Mouse (Mus musculus): ENCODE data around the gene Cdv3.

The Cdv3 gene

DNA sequence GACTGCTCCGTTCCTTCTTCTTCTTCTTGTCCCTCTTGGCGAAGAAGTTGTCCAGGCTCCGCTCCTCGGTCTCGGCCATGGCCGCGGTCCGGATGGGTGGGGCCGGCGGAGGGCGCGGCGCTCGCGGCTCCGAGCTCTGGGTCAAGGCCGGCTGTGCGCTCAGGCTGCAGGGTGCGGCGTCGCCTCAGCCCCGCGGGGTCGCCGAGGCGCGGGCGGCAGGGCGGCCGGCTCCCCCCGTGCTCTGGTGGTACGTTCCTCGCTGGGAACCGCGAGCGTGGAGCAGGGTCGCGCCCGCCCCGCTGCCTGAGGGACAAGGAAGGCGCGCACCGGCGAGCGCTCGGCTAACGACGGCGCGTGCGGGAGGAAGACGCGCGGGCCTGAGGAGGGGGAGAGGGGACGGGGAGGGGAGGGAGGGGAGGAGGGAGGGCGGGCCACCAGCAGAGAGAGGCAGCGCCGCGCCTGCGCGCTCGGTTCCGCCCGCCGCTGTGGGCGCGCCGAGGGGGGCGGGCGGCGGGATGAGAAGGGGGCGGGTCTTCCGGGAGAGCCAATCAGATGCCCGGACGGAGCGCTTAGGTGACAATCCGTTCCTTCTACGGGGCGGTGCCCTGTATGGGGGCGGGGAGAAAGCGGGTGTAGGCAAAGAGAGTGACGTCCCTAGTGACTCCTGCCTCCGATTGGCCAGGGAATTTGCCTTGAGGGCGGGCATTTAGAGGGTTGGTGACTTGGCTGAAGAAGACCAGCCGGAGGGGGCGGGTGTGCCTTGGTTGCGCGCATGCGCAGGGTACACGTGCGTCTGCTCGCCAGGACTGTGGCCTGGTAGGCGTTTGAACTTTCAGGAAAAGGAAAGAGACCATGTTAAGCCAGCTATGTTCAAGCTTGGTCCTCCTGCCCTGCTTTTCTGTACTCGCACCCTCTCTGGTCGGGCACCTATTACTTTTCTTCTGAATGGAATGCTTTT lies at the start of gene Cdv3:
TSS of gene Cdv3 (minus strand) at position 551 of the 958 bp plus-strand sequence.
- peak; percentile 99 for DNase-seq (ENCODE audit: low spot score in 2 of 2)

DNA sequence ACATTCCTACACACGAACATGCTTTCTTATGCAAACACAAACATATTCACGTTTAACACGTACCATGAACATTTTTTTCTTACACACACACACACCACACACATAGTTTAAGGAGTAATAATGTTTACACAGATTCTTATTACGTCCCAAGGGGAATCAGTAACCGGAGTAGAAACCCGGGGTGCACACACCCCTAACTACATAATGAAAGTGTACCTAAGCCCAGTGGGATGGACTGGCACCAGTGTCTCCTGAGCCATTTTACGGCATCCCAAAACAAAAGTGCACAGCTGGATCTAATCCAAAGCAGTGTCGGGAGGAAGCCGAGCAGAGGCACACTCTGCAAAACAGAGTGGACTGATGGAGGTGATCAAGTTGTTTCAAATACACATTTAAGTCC lies 47.8 kb upstream of the Cdv3 start:
- DNase-seq (ENCODE audit: low spot score in 2 of 2) = no peak

DNA sequence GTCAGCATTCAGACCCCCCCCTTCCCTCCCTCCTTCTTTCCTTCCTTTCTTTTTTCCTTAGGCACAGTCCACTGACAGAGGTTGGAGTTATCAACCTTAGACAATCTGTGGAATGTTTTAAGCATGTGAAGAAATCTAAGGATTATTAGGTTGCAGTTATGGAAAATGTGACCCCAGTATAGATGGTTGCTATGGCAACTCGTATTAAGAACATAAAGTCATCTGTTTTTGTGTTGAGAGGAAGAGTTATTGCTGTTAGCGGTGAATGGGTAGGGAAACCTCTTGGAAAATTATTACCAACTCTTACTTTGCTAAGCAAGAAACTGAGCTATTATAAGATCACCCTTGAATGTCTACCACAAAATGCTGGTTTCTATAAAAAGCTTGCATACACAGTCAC lies 43.5 kb upstream of the Cdv3 start:
- no peak for DNase-seq (ENCODE audit: low spot score in 2 of 2)

DNA sequence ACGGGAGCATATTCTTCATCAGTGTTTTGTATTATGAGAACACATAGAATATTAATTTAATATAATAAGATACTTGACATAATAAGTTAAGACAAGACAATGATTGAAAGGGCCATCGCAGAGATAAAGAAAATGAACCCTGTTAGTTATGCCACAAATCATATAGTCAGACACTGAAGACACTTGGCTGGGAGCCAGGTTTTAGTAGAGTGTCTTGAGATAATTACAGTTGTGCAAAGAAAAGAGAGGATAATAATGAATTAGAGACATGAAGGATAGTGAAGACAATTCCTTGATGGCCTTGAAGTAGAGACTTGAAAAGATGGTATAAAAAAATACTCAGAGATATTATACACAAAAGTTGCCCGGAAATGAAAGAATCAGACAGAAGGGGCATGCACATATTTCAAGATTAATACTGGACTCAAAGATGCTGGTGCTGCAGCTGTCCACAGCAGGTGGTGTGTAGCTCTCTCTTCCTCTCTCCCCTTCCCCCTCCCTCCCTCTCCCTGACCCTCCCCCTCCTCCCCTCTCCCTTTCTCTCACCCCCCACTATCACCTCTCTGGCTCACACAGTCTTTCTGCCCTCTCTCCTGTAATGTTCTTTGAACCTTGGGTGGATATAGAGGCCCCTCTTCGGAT lies 42.6 kb upstream of the Cdv3 start:
- DNase-seq (ENCODE audit: low spot score in 2 of 2) = no peak

DNA sequence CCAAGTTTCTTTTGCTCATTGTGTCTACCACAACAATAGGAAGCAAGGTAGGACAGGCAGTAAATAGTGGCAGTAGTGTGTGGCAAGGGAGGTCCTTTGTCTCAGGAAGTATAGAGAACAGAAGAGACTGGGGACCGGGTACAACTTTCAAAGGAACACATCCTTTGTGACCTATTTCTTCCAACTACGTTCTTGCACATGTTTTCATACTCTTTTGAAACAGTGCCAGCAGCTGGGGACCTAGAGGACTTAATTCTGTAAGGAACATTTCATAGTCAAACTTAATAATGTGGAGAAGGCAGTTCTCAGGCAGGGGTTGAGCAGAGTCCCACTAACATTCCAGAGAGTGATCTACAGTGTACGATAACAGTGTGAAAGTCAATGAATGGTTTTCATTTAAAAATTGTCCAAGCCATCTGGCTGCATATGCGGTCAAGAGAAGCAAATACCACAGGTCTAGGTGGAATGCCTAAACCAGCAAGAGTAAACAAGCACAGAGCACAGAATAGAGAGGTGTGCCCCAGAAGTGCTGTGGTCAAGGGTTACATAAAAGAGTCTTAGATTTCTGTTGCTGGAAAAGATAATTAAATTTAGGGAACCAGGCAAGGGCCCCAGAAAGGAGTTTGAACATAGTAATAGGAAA lies 37.8 kb upstream of the Cdv3 start:
- DNase-seq (ENCODE audit: low spot score in 2 of 2) = no peak

DNA sequence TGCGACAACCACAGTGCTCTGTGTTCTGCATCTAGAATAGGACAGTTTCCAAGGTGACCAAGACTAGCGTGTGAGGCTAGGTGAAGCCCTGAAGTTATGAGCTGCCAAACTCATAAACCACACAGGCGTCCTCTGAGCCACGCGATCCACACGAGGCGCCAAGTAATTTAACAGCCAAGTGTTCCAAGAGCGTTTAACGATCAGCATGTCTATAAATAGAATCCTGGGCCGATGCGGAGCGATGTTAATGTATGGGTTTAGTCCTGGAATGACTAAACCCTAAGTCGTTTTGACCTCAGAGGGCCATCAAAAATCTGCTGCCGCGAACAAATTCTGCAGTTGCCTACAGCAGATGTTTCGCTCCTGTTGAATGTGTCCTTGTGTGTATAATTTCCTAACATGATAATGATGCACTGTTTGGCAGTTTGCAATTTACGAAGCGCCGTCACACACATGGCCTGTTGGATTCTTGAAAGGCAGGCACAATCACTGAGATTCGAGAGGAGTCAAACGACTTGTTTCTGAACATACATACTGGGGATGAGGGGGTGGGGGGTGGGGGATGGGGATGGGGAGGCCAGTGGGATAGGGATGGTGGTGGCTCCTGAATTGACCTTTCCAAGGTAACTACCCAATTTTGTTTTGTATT lies 33.0 kb upstream of the Cdv3 start:
- peak; percentile 16 to 41 for DNase-seq (ENCODE audit: low spot score in 2 of 2)

DNA sequence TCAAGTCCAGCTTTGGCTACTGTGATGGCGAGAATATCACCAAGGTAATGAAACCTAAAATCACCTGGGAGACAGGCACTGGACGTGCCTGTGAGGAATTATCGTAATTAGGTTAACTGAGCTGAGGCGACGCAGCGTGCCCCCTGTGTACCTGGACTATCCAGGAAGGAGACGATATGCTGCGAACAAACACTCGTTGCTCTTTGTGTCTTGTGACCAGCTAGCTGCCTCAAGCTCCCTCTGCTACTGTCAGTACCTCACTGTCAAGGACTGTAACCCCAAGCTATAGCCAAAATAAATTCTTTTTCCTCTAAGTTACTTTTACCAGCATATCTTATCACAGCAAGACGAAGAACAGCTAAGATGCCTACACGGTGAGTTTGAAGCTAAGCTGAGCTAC lies 27.6 kb upstream of the Cdv3 start:
- no peak for DNase-seq (ENCODE audit: low spot score in 2 of 2)

DNA sequence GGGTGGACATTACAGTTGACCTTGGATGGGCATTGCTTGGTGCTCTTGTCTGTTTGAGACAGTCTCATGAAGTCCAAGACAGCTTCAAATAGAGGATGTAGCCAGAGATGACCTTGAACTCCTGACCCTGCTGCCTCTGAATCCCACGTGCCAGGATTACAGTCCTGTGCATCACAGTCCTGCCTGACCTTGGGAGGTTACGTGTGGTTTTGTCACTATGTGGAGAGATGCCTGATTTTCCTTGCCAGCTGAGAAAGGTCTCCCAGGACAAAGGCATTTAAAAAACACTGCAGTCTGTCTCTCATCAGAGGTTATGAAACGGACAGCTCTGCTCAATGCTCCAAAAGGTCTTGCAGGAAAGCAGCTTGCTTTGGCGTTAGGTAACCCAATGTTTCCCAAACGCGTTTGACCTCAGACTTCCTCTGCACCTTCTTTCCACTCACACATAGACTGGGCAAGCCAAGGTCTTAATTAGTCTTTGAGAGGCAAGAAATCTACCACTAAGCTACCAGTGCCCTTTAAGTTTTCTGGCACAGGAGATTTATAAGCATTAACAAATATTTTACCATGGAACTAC lies 26.2 kb upstream of the Cdv3 start:
- no peak for DNase-seq (ENCODE audit: low spot score in 2 of 2)

DNA sequence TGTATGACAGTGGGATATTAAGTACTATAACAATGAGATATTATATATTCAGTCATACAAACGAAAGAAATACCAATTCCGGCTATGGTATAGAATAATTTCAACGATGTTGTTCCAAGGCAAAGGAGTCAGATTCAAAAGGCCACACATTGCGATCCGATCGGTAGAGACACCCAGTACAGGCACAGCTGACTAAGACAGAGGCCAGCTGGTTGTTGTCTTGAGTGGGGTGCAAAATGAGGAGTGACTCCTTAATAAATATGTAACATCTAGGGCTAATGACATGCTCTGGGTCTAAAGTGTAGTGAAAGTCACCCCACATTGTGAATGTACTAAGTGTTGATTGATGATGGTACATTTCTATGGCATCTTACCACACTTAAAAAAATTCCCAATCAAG lies 23.6 kb upstream of the Cdv3 start:
- DNase-seq (ENCODE audit: low spot score in 2 of 2) = no peak

DNA sequence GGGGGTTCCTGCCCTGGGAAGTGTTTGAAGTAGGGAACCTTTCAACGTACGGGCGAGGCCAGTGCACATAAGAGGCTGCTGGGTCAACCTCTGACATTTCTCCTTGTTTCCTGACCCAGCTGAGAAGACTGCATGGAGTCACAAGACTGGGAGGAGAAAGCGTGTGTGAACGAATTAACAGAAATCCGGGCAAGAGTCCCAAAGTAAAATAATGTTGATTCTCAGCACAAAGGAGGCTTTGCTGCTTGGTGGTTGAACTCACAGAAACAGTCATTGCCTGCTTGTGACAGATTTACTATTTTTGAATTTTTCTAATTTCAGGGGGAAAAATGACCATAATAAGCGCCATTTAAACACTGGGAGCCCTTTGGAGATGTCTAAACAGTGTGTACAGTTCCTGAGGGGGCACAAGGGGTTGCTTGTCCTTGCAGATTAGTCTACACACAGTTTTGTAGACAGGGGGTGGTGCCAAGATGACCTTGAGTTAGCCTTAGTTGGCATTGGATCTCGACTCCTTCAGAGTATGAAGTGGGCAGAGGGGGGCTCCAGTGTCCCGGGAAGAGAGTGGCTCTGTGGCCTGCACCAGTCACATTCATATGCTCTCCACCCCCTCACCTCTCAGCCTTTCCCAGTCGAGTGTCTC lies 21.5 kb upstream of the Cdv3 start:
- DNase-seq (ENCODE audit: low spot score in 2 of 2) = no peak

DNA sequence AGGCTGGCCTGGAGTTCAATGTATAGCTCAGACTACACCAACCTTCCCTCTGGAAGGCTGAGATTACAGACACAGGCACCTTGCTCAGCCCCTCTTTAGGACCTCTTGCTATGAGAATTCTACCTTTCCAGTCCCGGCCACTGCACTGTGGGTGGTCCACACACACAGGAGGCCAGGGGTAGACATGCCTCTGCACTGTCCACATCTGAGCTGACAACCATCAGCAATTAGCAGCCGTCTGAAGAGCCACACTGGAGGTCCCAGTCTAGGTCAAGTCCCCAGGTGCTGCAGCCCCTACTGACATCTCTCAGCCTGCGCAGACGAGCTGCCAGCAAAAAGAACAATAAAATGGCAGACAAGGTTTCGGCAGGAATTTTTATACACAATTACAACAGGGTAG lies 20.9 kb upstream of the Cdv3 start:
- DNase-seq (ENCODE audit: low spot score in 2 of 2) = no peak

DNA sequence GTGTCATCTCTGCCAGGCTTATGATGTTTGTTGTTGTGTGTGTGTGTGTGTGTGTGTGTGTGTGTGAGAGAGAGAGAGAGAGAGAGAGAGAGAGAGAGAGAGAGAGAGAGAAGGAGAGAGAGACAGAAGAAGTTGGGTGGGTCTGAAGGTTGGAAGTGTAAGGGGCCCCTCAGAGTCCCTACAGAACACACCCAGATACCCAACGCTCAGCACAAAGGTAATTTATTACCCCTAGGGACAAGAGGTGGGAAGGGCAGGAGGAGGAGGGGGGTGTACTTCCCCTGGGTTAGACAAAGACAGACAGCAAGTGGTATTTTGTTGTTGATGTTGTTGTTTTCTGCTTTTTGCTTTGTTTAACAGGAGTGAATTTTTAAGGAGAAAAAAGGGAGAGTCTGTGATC lies 20.0 kb upstream of the Cdv3 start:
- DNase-seq (ENCODE audit: low spot score in 2 of 2) = no peak

DNA sequence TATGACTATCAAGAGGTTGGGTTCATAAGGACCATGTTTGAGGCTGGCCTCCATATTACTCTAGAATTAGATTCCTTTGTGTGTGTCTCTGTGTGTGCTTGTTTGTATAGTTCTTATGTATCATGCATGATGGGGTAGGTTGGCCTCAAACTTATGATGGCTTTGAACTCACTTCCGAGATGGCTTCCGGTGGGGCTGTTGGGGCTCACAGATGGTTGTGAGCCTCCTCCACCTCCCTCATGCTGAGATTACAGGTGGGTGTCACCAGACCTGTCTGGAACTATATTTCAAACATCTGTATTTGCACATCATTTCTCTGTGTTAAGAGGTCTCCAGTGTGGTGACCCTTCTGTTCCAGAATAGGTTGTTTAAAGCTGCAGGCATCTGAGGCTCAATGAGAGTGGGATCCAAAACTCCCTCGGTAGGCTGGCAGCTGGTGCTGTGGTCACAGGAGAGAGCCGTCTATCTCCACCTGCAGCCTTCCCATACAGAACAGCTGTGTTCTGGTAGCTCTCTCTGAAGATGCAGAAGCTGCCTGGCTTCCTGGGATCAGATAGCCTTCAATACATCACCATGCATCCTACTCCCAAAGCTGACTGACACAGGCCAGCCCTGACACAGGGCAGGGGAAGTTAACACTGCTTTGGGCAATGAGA lies 18.6 kb upstream of the Cdv3 start:
- no peak for DNase-seq (ENCODE audit: low spot score in 2 of 2)

DNA sequence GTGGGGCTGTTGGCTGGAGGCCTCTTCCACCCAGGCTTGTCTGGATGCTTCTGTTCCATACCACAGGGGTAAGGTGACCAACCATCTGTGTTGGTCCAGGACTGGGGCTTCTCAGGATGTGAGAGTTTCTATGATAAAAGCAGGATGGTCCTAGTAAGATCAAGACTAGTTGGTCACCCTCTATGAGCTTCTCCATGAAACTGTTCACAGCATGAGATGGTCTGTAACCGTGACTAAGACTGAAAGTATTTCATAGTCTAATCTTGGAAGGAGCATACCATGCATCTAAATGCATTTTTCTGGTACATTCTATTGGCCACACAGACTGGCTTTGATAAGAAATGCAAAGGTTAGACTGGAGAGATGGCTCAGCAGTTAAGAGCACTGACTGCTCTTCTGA lies 17.9 kb upstream of the Cdv3 start:
- DNase-seq (ENCODE audit: low spot score in 2 of 2) = no peak

DNA sequence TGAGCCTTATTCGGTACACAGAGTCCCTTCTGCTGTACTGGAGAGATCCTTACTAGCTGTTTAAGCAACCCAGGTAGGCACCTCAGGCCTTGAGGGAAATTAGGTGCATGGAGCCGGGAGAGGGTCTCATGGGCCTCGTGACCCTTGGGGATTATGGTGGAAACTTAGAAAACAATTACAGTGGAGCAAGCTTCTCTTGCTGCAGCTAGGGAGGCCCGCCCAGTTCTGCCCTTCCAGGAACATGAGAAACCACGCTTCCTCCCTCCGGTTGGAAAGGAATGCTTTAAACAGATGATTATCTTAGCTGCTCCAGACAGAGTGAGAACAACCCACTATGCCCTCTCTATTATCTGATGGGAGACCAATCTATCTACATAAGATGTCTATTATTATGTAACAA lies 17.3 kb upstream of the Cdv3 start:
- DNase-seq (ENCODE audit: low spot score in 2 of 2) = no peak

DNA sequence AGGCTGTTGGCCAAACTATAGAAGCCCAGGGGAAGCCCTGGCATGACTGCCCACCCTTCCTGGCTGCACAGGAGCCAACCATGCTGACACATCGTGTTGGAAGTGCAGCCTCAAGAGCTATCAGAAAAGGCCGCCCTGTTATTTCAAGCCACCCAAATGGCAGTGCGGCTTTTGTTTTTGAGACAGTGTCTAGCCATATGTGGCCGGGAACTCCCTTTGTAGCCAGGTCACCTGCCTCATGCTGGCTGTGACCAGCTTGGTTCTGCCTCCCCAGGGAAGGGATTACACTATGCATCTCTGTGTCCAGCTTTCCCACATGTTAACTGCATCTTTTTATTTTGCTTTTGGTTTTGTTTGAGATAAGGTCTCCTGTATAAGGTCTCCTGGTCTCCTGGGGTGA lies 14.9 kb upstream of the Cdv3 start:
- no peak for DNase-seq (ENCODE audit: low spot score in 2 of 2)

DNA sequence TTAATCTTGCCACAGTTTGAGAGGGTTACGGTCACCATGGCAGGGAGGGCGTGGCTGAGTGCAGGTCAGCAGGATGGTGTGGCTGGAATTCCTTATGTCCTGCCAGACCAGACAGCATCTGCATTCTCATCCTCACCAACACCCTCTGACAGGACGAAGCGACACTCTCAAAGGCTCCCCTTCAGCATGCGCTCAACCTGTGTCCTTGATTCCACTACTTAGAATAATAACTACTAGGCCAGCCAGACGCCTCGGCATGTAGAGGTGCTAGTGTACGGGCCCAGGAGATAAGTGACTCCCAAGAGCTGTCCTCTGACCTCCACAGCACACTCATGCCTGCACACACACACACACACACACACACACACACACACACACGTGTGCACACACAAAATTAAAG lies 13.6 kb upstream of the Cdv3 start:
- no peak for DNase-seq (ENCODE audit: low spot score in 2 of 2)

DNA sequence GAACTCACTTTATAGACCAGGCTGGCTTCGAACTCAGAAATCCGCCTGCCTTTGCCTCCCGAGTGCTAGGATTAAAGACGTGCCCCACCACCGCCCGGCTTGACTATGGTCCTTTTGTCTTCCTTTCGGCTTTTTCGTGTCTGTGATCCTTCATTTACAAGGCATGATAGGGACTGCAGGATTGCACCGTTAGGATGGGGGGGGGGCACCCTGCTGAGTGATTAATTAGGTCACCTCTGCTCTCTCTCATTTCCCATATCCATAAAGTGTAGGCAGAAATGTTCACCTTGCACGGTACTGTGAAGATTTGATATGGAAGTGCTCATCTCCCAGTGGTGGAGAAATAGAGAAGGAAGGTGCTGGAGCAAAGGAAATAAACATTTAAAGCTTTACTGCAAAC lies 13.0 kb upstream of the Cdv3 start:
- no peak for DNase-seq (ENCODE audit: low spot score in 2 of 2)

DNA sequence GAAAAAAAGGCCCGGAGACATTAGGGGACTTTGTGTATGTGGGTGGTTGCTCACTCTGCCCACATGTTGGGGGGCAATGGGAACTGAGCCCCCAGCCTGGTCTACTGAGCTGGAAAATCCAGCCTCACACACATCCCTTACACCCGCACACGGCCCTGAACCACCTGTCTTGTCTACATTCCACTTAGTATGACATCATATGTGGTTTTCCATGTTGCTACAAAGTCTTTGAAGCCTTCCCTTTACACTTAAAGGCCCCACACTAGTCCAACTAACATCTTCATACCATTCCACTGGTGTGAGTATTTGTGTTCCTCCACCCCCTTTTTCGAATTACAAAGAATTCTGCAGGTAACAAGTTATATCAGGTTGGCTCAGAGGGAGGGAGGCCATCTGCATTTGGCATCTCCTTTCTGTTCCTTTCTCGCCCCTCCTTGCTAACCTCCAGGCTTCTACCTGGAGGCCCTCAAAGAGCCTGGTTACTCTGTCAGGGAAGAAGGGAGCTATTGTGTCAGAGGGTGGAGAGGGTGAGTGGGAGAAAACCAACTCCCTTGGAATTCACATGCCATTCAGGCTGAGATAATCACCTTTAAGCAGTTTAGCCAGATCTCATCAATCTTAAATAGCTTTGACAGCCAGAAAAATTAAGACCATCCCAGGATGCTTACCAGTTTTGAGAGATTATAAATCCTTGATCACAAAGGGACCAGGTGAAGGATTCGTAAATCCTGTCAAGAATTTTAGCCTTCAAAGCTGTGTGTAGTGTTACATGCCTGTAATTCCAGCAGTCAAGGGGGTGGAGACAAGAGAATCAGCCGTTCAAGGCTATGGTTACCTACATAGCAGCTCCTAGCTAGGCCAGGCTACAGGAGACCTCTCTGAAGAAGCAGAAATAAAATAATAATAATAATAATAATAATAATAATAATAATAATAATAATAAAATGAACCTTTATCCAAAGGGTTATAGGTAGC lies 11.0 kb upstream of the Cdv3 start:
- DNase-seq (ENCODE audit: low spot score in 2 of 2) = no peak

Data from right cerebral cortex, adult 2 months (tissue).